Mouse (Mus musculus): ENCODE measurements around the gene Kalrn.

- no peak for TF ChIP-seq CTCF (IDR thresholded peaks at IDR 0.05; ENCODE audit: low read depth)
- no peak for TF ChIP-seq EP300 (IDR thresholded peaks at IDR 0.05; ENCODE audit: low read depth)
Measured at GRCm38 (mm10) chr16:34542341-34542740, 31.0 kb downstream of the Kalrn start.

All from heart, postnatal 0 days (tissue).